31 mouse cellular contexts compared by ENCODE assay signal in genomic region chr16:17062338-17062737, GRCm38 (mm10).
"Had no signal": no experiment of that assay in that cellular context is flagged by ENCODE, and none has a peak within 500 bp of the region (broad histone marks: within the 10 kb centered on the region; RNA-seq: fewer than 3 reads in every experiment).

No protein-coding gene starts in this region.

- H3K4me3 ChIP-seq: limb, embryonic 10.5 days; limb, embryonic 12.5 days; limb, embryonic 13.5 days; limb, embryonic 15.5 days; liver, embryonic 12.5 days; liver, embryonic 13.5 days; liver, embryonic 15.5 days; lung, embryonic 15.5 days; megakaryocyte, embryonic 14.5 days; midbrain, embryonic 10.5 days; midbrain, embryonic 12.5 days; midbrain, embryonic 13.5 days; midbrain, embryonic 15.5 days; myocyte; neural tube, embryonic 12.5 days had no signal

- DNase-seq: left cerebral cortex, postnatal 4 days; liver; liver, embryonic 13.5 days; liver, postnatal 0 days; lung, adult 2 months; lung, embryonic 14.5 days; lung, postnatal 10 days; lung, postnatal 14 days; lung, postnatal 36 days; lung, postnatal 4 days; midbrain, embryonic 14.5 days had no signal

- ATAC-seq: liver, embryonic 12.5 days; liver, postnatal 0 days; lung, postnatal 0 days; midbrain, embryonic 13.5 days; midbrain, embryonic 15.5 days; midbrain, embryonic 16.5 days had no signal

- H3K27ac ChIP-seq: limb, embryonic 10.5 days; limb, embryonic 12.5 days; limb, embryonic 13.5 days; limb, embryonic 15.5 days; liver, embryonic 12.5 days; liver, embryonic 13.5 days; liver, embryonic 14.5 days; liver, embryonic 15.5 days; lung, embryonic 15.5 days; macrophage; midbrain, embryonic 10.5 days; midbrain, embryonic 12.5 days; midbrain, embryonic 13.5 days; midbrain, embryonic 15.5 days; neural tube, embryonic 12.5 days had no signal

- H3K9ac ChIP-seq: limb, embryonic 12.5 days; limb, embryonic 13.5 days; limb, embryonic 15.5 days; liver, embryonic 12.5 days; liver, embryonic 13.5 days; liver, embryonic 14.5 days; liver, embryonic 15.5 days; liver, postnatal 0 days; lung, embryonic 14.5 days; lung, embryonic 15.5 days; midbrain, embryonic 12.5 days; midbrain, embryonic 13.5 days; midbrain, embryonic 15.5 days; neural tube, embryonic 12.5 days had no signal

- H3K9me3 ChIP-seq: limb, embryonic 10.5 days; limb, embryonic 12.5 days; limb, embryonic 13.5 days; limb, embryonic 15.5 days; liver, embryonic 12.5 days; liver, embryonic 13.5 days; liver, embryonic 15.5 days; lung, embryonic 15.5 days; megakaryocyte, embryonic 14.5 days; midbrain, embryonic 10.5 days; midbrain, embryonic 12.5 days; midbrain, embryonic 13.5 days; midbrain, embryonic 15.5 days; neural tube, embryonic 12.5 days had no signal

- H3K27me3 ChIP-seq: limb, embryonic 12.5 days; limb, embryonic 13.5 days; limb, embryonic 15.5 days; lung, embryonic 15.5 days; midbrain, embryonic 12.5 days; midbrain, embryonic 13.5 days; midbrain, embryonic 15.5 days; neural tube, embryonic 12.5 days had no signal

- H3K4me2 ChIP-seq: limb, embryonic 12.5 days; limb, embryonic 13.5 days; limb, embryonic 15.5 days; liver, embryonic 11.5 days; liver, embryonic 12.5 days; liver, embryonic 13.5 days; liver, embryonic 15.5 days; lung, embryonic 14.5 days; lung, embryonic 15.5 days; midbrain, embryonic 11.5 days; midbrain, embryonic 12.5 days; midbrain, embryonic 13.5 days; midbrain, embryonic 15.5 days; neural tube, embryonic 12.5 days had no signal

- H3K4me1 ChIP-seq: limb, embryonic 10.5 days; limb, embryonic 12.5 days; limb, embryonic 13.5 days; limb, embryonic 15.5 days; liver, embryonic 12.5 days; liver, embryonic 13.5 days; liver, embryonic 15.5 days; lung, embryonic 15.5 days; midbrain, embryonic 10.5 days; midbrain, embryonic 12.5 days; midbrain, embryonic 13.5 days; midbrain, embryonic 15.5 days; neural tube, embryonic 12.5 days had no signal

- H3K36me3 ChIP-seq: limb, embryonic 10.5 days; limb, embryonic 12.5 days; limb, embryonic 13.5 days; limb, embryonic 15.5 days; liver, embryonic 12.5 days; liver, embryonic 13.5 days; liver, embryonic 15.5 days; lung, embryonic 15.5 days; midbrain, embryonic 10.5 days; midbrain, embryonic 12.5 days; midbrain, embryonic 13.5 days; midbrain, embryonic 15.5 days; neural tube, embryonic 12.5 days had no signal
